Mouse (Mus musculus): ENCODE data around the gene Foxp1. TPM values are rescaled to one million over a fixed set of nuclear protein-coding genes. Genes with fewer than 3 reads are reported as not detected.

Gene Foxp1
- polyA plus RNA-seq, 1 experiment from 2014 or later: 148 TPM

- DNase-seq (ENCODE audit: low spot score): no peak
- Histone ChIP-seq H3K27ac (replicated peaks; ENCODE audit: low read depth, low read length) (no peak overlapping the region), H3K36me3 (replicated peaks; ENCODE audit: control insufficient read depth, insufficient read depth, low read depth, low read length) (0 out of 2 replicates have a peak, but pooled peaks cover 4% of the 10 kb centered on the region), H3K4me2 (ENCODE audit: low read depth, low read length) (no peak overlapping the region), H3K4me1 (ENCODE audit: control insufficient read depth, insufficient read depth, low read length) (peaks cover 3% of the 10 kb centered on the region; the same call in 1 of the 2 replicates), H3K27me3 (ENCODE audit: control insufficient read depth, insufficient read depth, low read length) (no peaks in the 10 kb centered on the region), H3K9ac (replicated peaks; ENCODE audit: low read length) (no peak overlapping the region), H3K9me3 (replicated peaks; ENCODE audit: control insufficient read depth, low read length) (no peaks in the 10 kb centered on the region), H3K4me3 (ENCODE audit: low read depth, low read length) (no peak overlapping the region)
- no peak for ATAC-seq (replicated peaks; ENCODE audit: insufficient number of reproducible peaks, low FRiP score, low TSS enrichment, low read depth)
- 41% methylated on average over 14 of the region's 14 CpGs for WGBS
Observed at GRCm38 (mm10) chr6:99013119-99013865, 509.2 kb downstream of the Foxp1 start.

DNA sequence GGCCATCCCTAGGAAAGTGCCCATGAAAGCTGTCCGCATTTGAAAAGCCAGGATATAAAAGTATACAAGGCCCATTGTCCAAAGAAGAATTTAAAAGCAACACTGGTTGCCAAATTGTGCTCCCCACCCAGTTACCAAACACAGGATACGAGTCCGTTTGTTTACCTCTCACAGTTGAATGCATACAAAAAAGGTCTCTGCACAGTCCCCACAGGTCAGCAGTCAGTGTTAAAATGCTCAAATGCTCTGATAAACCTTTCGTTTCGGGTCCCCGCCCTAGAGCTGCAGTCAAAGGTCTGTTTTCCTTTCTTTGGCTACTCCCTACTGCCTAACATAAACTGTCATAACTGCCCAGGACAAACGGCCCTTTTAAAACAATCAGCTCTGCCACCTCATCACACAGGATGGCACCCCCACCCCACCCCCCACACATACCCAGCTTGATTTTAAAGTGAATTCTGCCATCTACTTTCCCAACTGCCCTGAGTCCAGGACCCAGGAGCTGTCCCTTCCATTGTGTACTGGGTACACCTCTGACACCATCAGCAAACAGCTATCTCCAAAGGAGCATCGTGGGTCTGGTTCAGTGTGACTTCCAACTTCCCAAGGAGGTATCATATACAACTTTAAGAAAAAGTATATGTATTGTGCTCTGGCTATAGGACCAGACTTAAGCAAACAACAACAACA is 510.5 kb downstream of the Foxp1 start:
- Histone ChIP-seq H3K4me2 (ENCODE audit: low read depth, low read length) (no peak overlapping the region), H3K27ac (replicated peaks; ENCODE audit: low read depth, low read length) (no peak overlapping the region), H3K9me3 (replicated peaks; ENCODE audit: control insufficient read depth, low read length) (no peaks in the 10 kb centered on the region), H3K36me3 (replicated peaks; ENCODE audit: control insufficient read depth, insufficient read depth, low read depth, low read length) (0 out of 2 replicates have a peak, but pooled peaks cover 4% of the 10 kb centered on the region), H3K9ac (replicated peaks; ENCODE audit: low read length) (no peak overlapping the region), H3K27me3 (ENCODE audit: control insufficient read depth, insufficient read depth, low read length) (no peaks in the 10 kb centered on the region), H3K4me1 (ENCODE audit: control insufficient read depth, insufficient read depth, low read length) (peaks cover 3% of the 10 kb centered on the region; the same call in 1 of the 2 replicates), H3K4me3 (ENCODE audit: low read depth, low read length) (no peak overlapping the region)
- 58% methylated on average over 8 of the region's 8 CpGs for WGBS
- no peak for ATAC-seq (replicated peaks; ENCODE audit: insufficient number of reproducible peaks, low FRiP score, low TSS enrichment, low read depth)
- no peak for DNase-seq (ENCODE audit: low spot score)

- peaks cover 3% of the 10 kb centered on the region; the same call in 1 of the 2 replicates for H3K4me1 ChIP-seq (ENCODE audit: control insufficient read depth, insufficient read depth, low read length)
- no peaks in the 10 kb centered on the region for H3K9me3 ChIP-seq (replicated peaks; ENCODE audit: control insufficient read depth, low read length)
- 40% methylated on average over 10 of the region's 10 CpGs for WGBS
- ATAC-seq (replicated peaks; ENCODE audit: insufficient number of reproducible peaks, low FRiP score, low TSS enrichment, low read depth): 0 out of 2 replicates have a peak, but pooled peaks have one; percentile 37
- H3K4me2 ChIP-seq (ENCODE audit: low read depth, low read length): no peak overlapping the region
- H3K27ac ChIP-seq (replicated peaks; ENCODE audit: low read depth, low read length): no peak overlapping the region
- H3K4me3 ChIP-seq (ENCODE audit: low read depth, low read length): no peak overlapping the region
- H3K27me3 ChIP-seq (ENCODE audit: control insufficient read depth, insufficient read depth, low read length): no peaks in the 10 kb centered on the region
- no peak for DNase-seq (ENCODE audit: low spot score)
- no peak overlapping the region for H3K9ac ChIP-seq (replicated peaks; ENCODE audit: low read length)
- peaks cover 4% of the 10 kb centered on the region; the same call in 1 of the 2 replicates for H3K36me3 ChIP-seq (replicated peaks; ENCODE audit: control insufficient read depth, insufficient read depth, low read depth, low read length)
Observed at GRCm38 (mm10) chr6:99009771-99010170, 512.8 kb downstream of the Foxp1 start.

DNA sequence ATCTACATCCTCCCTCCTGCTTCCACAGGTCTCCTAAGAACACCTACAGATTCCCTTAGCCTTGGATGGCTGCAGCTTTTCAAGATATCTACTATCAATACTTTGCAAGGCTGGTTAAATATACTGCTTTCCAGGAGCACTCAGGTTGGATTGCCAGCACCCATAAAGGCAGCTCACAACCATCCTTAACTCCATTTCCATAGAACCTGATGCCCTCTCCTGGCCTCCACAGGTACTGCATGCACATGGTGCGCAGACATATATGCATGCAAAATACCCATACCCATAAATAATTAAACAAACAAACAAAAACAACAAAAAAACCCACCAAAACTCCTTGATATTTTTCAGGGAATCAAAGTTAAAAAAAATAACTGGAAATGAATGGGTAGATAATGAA is 514.0 kb downstream of the Foxp1 start:
- Histone ChIP-seq H3K27me3 (ENCODE audit: control insufficient read depth, insufficient read depth, low read length) (no peaks in the 10 kb centered on the region), H3K4me2 (ENCODE audit: low read depth, low read length) (no peak overlapping the region), H3K9me3 (replicated peaks; ENCODE audit: control insufficient read depth, low read length) (no peaks in the 10 kb centered on the region), H3K36me3 (replicated peaks; ENCODE audit: control insufficient read depth, insufficient read depth, low read depth, low read length) (peaks cover 4% of the 10 kb centered on the region; the same call in 1 of the 2 replicates), H3K4me3 (ENCODE audit: low read depth, low read length) (no peak overlapping the region), H3K9ac (replicated peaks; ENCODE audit: low read length) (no peak overlapping the region), H3K27ac (replicated peaks; ENCODE audit: low read depth, low read length) (no peak overlapping the region), H3K4me1 (ENCODE audit: control insufficient read depth, insufficient read depth, low read length) (peaks cover 3% of the 10 kb centered on the region; the same call in 1 of the 2 replicates)
- 97% methylated on average over 1 of the region's 1 CpGs for WGBS
- ATAC-seq (replicated peaks; ENCODE audit: insufficient number of reproducible peaks, low FRiP score, low TSS enrichment, low read depth): no peak
- no peak for DNase-seq (ENCODE audit: low spot score)

GRCm38 (mm10) chr6:99007542-99007941 is 515.0 kb downstream of the Foxp1 start:
- Histone ChIP-seq H3K27ac (replicated peaks; ENCODE audit: low read depth, low read length) (no peak overlapping the region), H3K4me1 (ENCODE audit: control insufficient read depth, insufficient read depth, low read length) (no peaks in the 10 kb centered on the region), H3K9me3 (replicated peaks; ENCODE audit: control insufficient read depth, low read length) (no peaks in the 10 kb centered on the region), H3K9ac (replicated peaks; ENCODE audit: low read length) (no peak overlapping the region), H3K36me3 (replicated peaks; ENCODE audit: control insufficient read depth, insufficient read depth, low read depth, low read length) (peaks cover 7% of the 10 kb centered on the region), H3K4me2 (ENCODE audit: low read depth, low read length) (no peak overlapping the region), H3K4me3 (ENCODE audit: low read depth, low read length) (no peak overlapping the region), H3K27me3 (ENCODE audit: control insufficient read depth, insufficient read depth, low read length) (no peaks in the 10 kb centered on the region)
- no peak for ATAC-seq (replicated peaks; ENCODE audit: insufficient number of reproducible peaks, low FRiP score, low TSS enrichment, low read depth)
- WGBS: 79% methylated on average over 6 of the region's 6 CpGs
- DNase-seq (ENCODE audit: low spot score): no peak

- Histone ChIP-seq H3K27ac (replicated peaks; ENCODE audit: low read depth, low read length) (no peak overlapping the region), H3K4me1 (ENCODE audit: control insufficient read depth, insufficient read depth, low read length) (no peaks in the 10 kb centered on the region), H3K9me3 (replicated peaks; ENCODE audit: control insufficient read depth, low read length) (no peaks in the 10 kb centered on the region), H3K36me3 (replicated peaks; ENCODE audit: control insufficient read depth, insufficient read depth, low read depth, low read length) (peaks cover 4% of the 10 kb centered on the region), H3K27me3 (ENCODE audit: control insufficient read depth, insufficient read depth, low read length) (no peaks in the 10 kb centered on the region), H3K9ac (replicated peaks; ENCODE audit: low read length) (no peak overlapping the region), H3K4me3 (ENCODE audit: low read depth, low read length) (no peak overlapping the region), H3K4me2 (ENCODE audit: low read depth, low read length) (no peak overlapping the region)
- no peak for DNase-seq (ENCODE audit: low spot score)
- WGBS: 84% methylated on average over 12 of the region's 12 CpGs
- ATAC-seq (replicated peaks; ENCODE audit: insufficient number of reproducible peaks, low FRiP score, low TSS enrichment, low read depth): no peak
Observed at GRCm38 (mm10) chr6:99004255-99004997, 518.1 kb downstream of the Foxp1 start.

GRCm38 (mm10) chr6:99003108-99003709 is 519.3 kb downstream of the Foxp1 start:
- Histone ChIP-seq H3K4me2 (ENCODE audit: low read depth, low read length) (no peak overlapping the region), H3K27ac (replicated peaks; ENCODE audit: low read depth, low read length) (no peak overlapping the region), H3K4me1 (ENCODE audit: control insufficient read depth, insufficient read depth, low read length) (no peaks in the 10 kb centered on the region), H3K9me3 (replicated peaks; ENCODE audit: control insufficient read depth, low read length) (no peaks in the 10 kb centered on the region), H3K36me3 (replicated peaks; ENCODE audit: control insufficient read depth, insufficient read depth, low read depth, low read length) (peaks cover 4% of the 10 kb centered on the region), H3K27me3 (ENCODE audit: control insufficient read depth, insufficient read depth, low read length) (no peaks in the 10 kb centered on the region), H3K4me3 (ENCODE audit: low read depth, low read length) (no peak overlapping the region), H3K9ac (replicated peaks; ENCODE audit: low read length) (no peak overlapping the region)
- DNase-seq (ENCODE audit: low spot score): no peak
- 88% methylated on average over 15 of the region's 15 CpGs for WGBS
- ATAC-seq (replicated peaks; ENCODE audit: insufficient number of reproducible peaks, low FRiP score, low TSS enrichment, low read depth): no peak

Measured in embryonic facial prominence, embryonic 11.5 days (tissue).